Comparison of ENCODE assay signal across 8 mouse cellular contexts in genomic region chr10:17721602-17722121, GRCm38 (mm10). TPM values are rescaled to one million over a fixed set of nuclear protein-coding genes. Genes with fewer than 3 reads are reported as not detected.
DNase-seq lines count a peak whose midpoint lies in the region; ATAC-seq and TF ChIP-seq lines count a peak whose summit lies in the region.

No protein-coding gene starts in this region.

- H3K27ac ChIP-seq in layer of hippocampus, adult 2 months, result peak overlapping the region; percentile 100
- H3K27ac ChIP-seq in embryonic facial prominence, embryonic 14.5 days (replicated peaks; ENCODE audit: low read depth, low read length), result peak overlapping the region; percentile 97
- peak overlapping the region; percentile 99 for H3K27ac ChIP-seq in limb, embryonic 11.5 days (replicated peaks; ENCODE audit: low read depth, low read length)
- peak overlapping the region; percentile 99 for H3K27ac ChIP-seq in midbrain, embryonic 13.5 days

- peak overlapping the region; percentile 79 for H3K4me2 ChIP-seq in embryonic facial prominence, embryonic 14.5 days (ENCODE audit: low read depth, low read length)
- H3K4me2 ChIP-seq in limb, embryonic 11.5 days (ENCODE audit: low read depth, severe bottlenecking), result peak overlapping the region; percentile 75
- peak overlapping the region; percentile 63 for H3K4me2 ChIP-seq in midbrain, embryonic 13.5 days (replicated peaks)

- ATAC-seq in G1E (ENCODE audit: extremely low read depth, insufficient number of reproducible peaks, low FRiP score, poor library complexity, severe bottlenecking), result 0 out of 2 replicates have a peak, but pooled peaks have one; percentile 1
- peak; percentile 5 for ATAC-seq in embryonic facial prominence, embryonic 14.5 days (ENCODE audit: low read depth)
- ATAC-seq in limb, embryonic 11.5 days (ENCODE audit: insufficient number of reproducible peaks, low FRiP score, low TSS enrichment, low read depth), result no peak
- peak; percentile 19 for ATAC-seq in midbrain, embryonic 13.5 days

- peaks cover 18% of the 10 kb centered on the region for H3K36me3 ChIP-seq in G1E (replicated peaks)
- H3K36me3 ChIP-seq in embryonic facial prominence, embryonic 14.5 days (ENCODE audit: control insufficient read depth, insufficient read depth, low read length), result no peaks in the 10 kb centered on the region
- peaks cover 2% of the 10 kb centered on the region; the same call in 1 of the 2 replicates for H3K36me3 ChIP-seq in limb, embryonic 11.5 days (ENCODE audit: control insufficient read depth, insufficient read depth, low read length)
- H3K36me3 ChIP-seq in midbrain, embryonic 13.5 days, result no peaks in the 10 kb centered on the region

- H3K4me1 ChIP-seq in G1E (ENCODE audit: insufficient read depth, low read depth, low read length), result peaks cover 58% of the 10 kb centered on the region
- H3K4me1 ChIP-seq in embryonic facial prominence, embryonic 14.5 days (ENCODE audit: control insufficient read depth, insufficient read depth, low read length), result peaks cover 15% of the 10 kb centered on the region; the same call in 1 of the 2 replicates
- peaks cover 7% of the 10 kb centered on the region; the same call in 1 of the 2 replicates for H3K4me1 ChIP-seq in limb, embryonic 11.5 days (ENCODE audit: control insufficient read depth, insufficient read depth, low read length)
- peaks cover 17% of the 10 kb centered on the region for H3K4me1 ChIP-seq in midbrain, embryonic 13.5 days (replicated peaks)

- no peak for TF ChIP-seq CTCF in layer of hippocampus, adult 2 months (conservative IDR thresholded peaks at IDR 0.05)
- TF ChIP-seq CTCF in G1E (IDR thresholded peaks at IDR 0.05; ENCODE audit: low read depth, low read length), result no peak

- no peaks in the 10 kb centered on the region for H3K9me3 ChIP-seq in G1E (replicated peaks)
- H3K9me3 ChIP-seq in embryonic facial prominence, embryonic 14.5 days (ENCODE audit: control insufficient read depth, low read length), result no peaks in the 10 kb centered on the region
- H3K9me3 ChIP-seq in limb, embryonic 11.5 days (ENCODE audit: control insufficient read depth, low read length), result no peaks in the 10 kb centered on the region
- H3K9me3 ChIP-seq in midbrain, embryonic 13.5 days, result no peaks in the 10 kb centered on the region

- H3K27me3 ChIP-seq in G1E (ENCODE audit: insufficient read depth, low read length), result no peaks in the 10 kb centered on the region
- H3K27me3 ChIP-seq in embryonic facial prominence, embryonic 14.5 days (replicated peaks; ENCODE audit: control insufficient read depth, insufficient read depth, low read length), result no peaks in the 10 kb centered on the region
- H3K27me3 ChIP-seq in limb, embryonic 11.5 days (ENCODE audit: control insufficient read depth, insufficient read depth, low read length), result no peaks in the 10 kb centered on the region
- H3K27me3 ChIP-seq in midbrain, embryonic 13.5 days, result no peaks in the 10 kb centered on the region

- peak in 1 of 2 experiments; percentile 34 for DNase-seq in layer of hippocampus, adult 2 months (ENCODE audit: low spot score in 2 of 2)
- DNase-seq in layer of hippocampus, adult 8-10 months (ENCODE audit: low spot score in 2 of 2), result no peak
- DNase-seq in G1E (ENCODE audit: low spot score), result no peak
- no peak for DNase-seq in embryonic facial prominence, embryonic 14.5 days (ENCODE audit: low spot score)
- peak; percentile 66 to 71 for DNase-seq in heart, postnatal 10 days
- peak; percentile 67 for DNase-seq in limb, embryonic 11.5 days (ENCODE audit: low spot score)
- no peak for DNase-seq in ovary, postnatal 36 days (ENCODE audit: low spot score)

- H3K4me3 ChIP-seq in layer of hippocampus, adult 2 months, result peak overlapping the region; percentile 64
- H3K4me3 ChIP-seq in G1E (ENCODE audit: low read depth, low read length), result peak overlapping the region; percentile 98
- peak overlapping the region; percentile 87 for H3K4me3 ChIP-seq in embryonic facial prominence, embryonic 14.5 days (ENCODE audit: low read depth, low read length)
- peak overlapping the region; percentile 93 for H3K4me3 ChIP-seq in limb, embryonic 11.5 days (ENCODE audit: low read depth, low read length)
- peak overlapping the region; percentile 96 for H3K4me3 ChIP-seq in midbrain, embryonic 13.5 days (replicated peaks)

- intact Hi-C loops in heart, postnatal 10 days (cut with DNase I), result loop anchor here (2.0 to 10.0 kb wide), 10 partner anchors 159 to 1377 kb away; no protein-coding TSS in a partner anchor

- peak overlapping the region; percentile 84 for H3K9ac ChIP-seq in embryonic facial prominence, embryonic 14.5 days (ENCODE audit: low read depth, low read length)
- H3K9ac ChIP-seq in limb, embryonic 11.5 days (ENCODE audit: low read length), result peak overlapping the region; percentile 72
- H3K9ac ChIP-seq in midbrain, embryonic 13.5 days (replicated peaks), result peak overlapping the region; percentile 99

- WGBS in embryonic facial prominence, embryonic 14.5 days, result 0% methylated on average over 21 of the region's 21 CpGs
- WGBS in limb, embryonic 11.5 days, result 0% methylated on average over 21 of the region's 21 CpGs
- WGBS in midbrain, embryonic 13.5 days, result under 1% methylated on average over 21 of the region's 21 CpGs

RNA-seq across cellular contexts. Expression of gene Cited2, which starts 1.4 kb away (rescaled TPM):
- 10 to 100 TPM; 35.8 to 36.2 TPM for total RNA-seq in layer of hippocampus, adult 2 months (2021)
- 10 to 100 TPM; 27.9 to 31.6 (median 29.2) TPM for total RNA-seq in layer of hippocampus, adult 8-10 months (2022)
- total RNA-seq in G1E (2014; fragmentation: Nextera tagmentation), result 273 and 316 TPM in 2 replicates
- total RNA-seq in G1E (2017), result 23.8 and 26.8 TPM in 2 replicates
- polyA plus RNA-seq in G1E (2012), result 231 and 269 TPM in 2 replicates
- 37.5 and 40.6 TPM in 2 replicates for polyA plus RNA-seq in embryonic facial prominence, embryonic 14.5 days (2014; fragmentation: Nextera tagmentation; extraction: Ambion mirVana)
- total RNA-seq in heart, postnatal 10 days (2021), result 10 to 100 TPM; 29.7 to 32.9 TPM
- 70.7 and 73.1 TPM in 2 replicates for polyA plus RNA-seq in limb, embryonic 11.5 days (2014; fragmentation: Nextera tagmentation; extraction: Ambion mirVana)
- polyA plus RNA-seq in midbrain, embryonic 13.5 days (2015; fragmentation: Nextera tagmentation; extraction: Ambion mirVana), result 77.0 and 81.0 TPM in 2 replicates

Comparison
In these comparisons a context has a peak if more than half of its experiments do, and no peak if none do; other contexts are left out.
1. DNase-seq: peak in heart, postnatal 10 days (2 of 2) and limb, embryonic 11.5 days (single experiment); none in layer of hippocampus, adult 8-10 months (0 of 2), G1E (single experiment), embryonic facial prominence, embryonic 14.5 days (single experiment) and ovary, postnatal 36 days (single experiment).
2. Peak in every context shown above with its lines, with median percentiles within 50 percentile points of each other: H3K27ac ChIP-seq, H3K4me3 ChIP-seq, H3K4me2 ChIP-seq and H3K9ac ChIP-seq.